Mouse (Mus musculus): ENCODE data around the gene Tmem102.

Gene Tmem102

GRCm38 (mm10) chr11:69823456-69823855 is 18.0 kb upstream of the Tmem102 start:
- in situ Hi-C loops (cut with MboI, MseI), result no loop called here

- in situ Hi-C loops (cut with MboI, MseI), result no loop called here
These were observed 16.7 kb upstream of the Tmem102 start, which contains the start of gene Spem1 for GRCm38 (mm10) chr11:69822080-69822479. Spem1 (minus strand) TSS chr11:69822180.

- in situ Hi-C loops (cut with MboI, MseI), result no loop called here
These were observed 13.4 kb upstream of the Tmem102 start for GRCm38 (mm10) chr11:69818871-69819270.

- in situ Hi-C loops (cut with MboI, MseI), result no loop called here
These were observed 12.9 kb upstream of the Tmem102 start, which contains the start of gene Spem2 for GRCm38 (mm10) chr11:69818365-69818764. Spem2 (minus strand) TSS chr11:69818465.

- in situ Hi-C loops (cut with MboI, MseI), result no loop called here
These were observed 11.1 kb upstream of the Tmem102 start for GRCm38 (mm10) chr11:69816520-69816919.

- in situ Hi-C loops (cut with MboI, MseI), result no loop called here
These were observed 9.7 kb upstream of the Tmem102 start, which contains the start of gene Gm39566 for GRCm38 (mm10) chr11:69815155-69815554. Gm39566 (minus strand) TSS chr11:69815298.

GRCm38 (mm10) chr11:69810280-69810679 is 4.9 kb upstream of the Tmem102 start:
- in situ Hi-C loops (cut with MboI, MseI), result no loop called here

GRCm38 (mm10) chr11:69807641-69808040 is 2.2 kb upstream of the Tmem102 start:
- in situ Hi-C loops (cut with MboI, MseI), result loop anchor here in 1 of 2 experiments (5.0 kb wide), 1 partner anchor 70 kb away; the partner anchor contains the start of gene Tmem95

GRCm38 (mm10) chr11:69806378-69806777 is 954 bp upstream of the Tmem102 start:
- in situ Hi-C loops (cut with MboI, MseI), result loop anchor here in 1 of 2 experiments (5.0 kb wide), 1 partner anchor 71 kb away; the partner anchor contains the start of gene Tmem95

GRCm38 (mm10) chr11:69804652-69804940 is 828 bp downstream of the Tmem102 start:
- in situ Hi-C loops (cut with MboI, MseI), result loop anchor here in 1 of 2 experiments (5.0 kb wide), 1 partner anchor 73 kb away; the partner anchor contains the start of gene Tmem95

GRCm38 (mm10) chr11:69803786-69804651 is 1.4 kb downstream of the Tmem102 start:
- in situ Hi-C loops (cut with MboI, MseI), result loop anchor here in 1 of 2 experiments (5.0 kb wide), 1 partner anchor 73 kb away; the partner anchor contains the start of gene Tmem95

GRCm38 (mm10) chr11:69803328-69803727 is 2.1 kb downstream of the Tmem102 start:
- in situ Hi-C loops (cut with MboI, MseI), result loop anchor here in 1 of 2 experiments (5.0 kb wide), 1 partner anchor 74 kb away; the partner anchor contains the start of gene Tmem95

- in situ Hi-C loops (cut with MboI, MseI), result loop anchor here in 1 of 2 experiments (5.0 kb wide), 1 partner anchor 75 kb away; the partner anchor contains the start of gene Tmem95
These were observed 2.7 kb downstream of the Tmem102 start for GRCm38 (mm10) chr11:69802648-69803105.

- in situ Hi-C loops (cut with MboI, MseI), result loop anchor here in 1 of 2 experiments (5.0 kb wide), 1 partner anchor 76 kb away; the partner anchor contains the start of gene Tmem95
These were observed 3.9 kb downstream of the Tmem102 start, which contains the start of gene Fgf11 for GRCm38 (mm10) chr11:69801379-69801977. Fgf11 (minus strand) TSS chr11:69801857.

- in situ Hi-C loops (cut with MboI, MseI), result loop anchor here in 1 of 2 experiments (5.0 kb wide), 1 partner anchor 77 kb away; the partner anchor contains the start of gene Tmem95
These were observed 4.8 kb downstream of the Tmem102 start for GRCm38 (mm10) chr11:69800392-69801197.

GRCm38 (mm10) chr11:69800138-69800391 is 5.4 kb downstream of the Tmem102 start:
- in situ Hi-C loops (cut with MboI, MseI), result loop anchor here in 1 of 2 experiments (5.0 kb wide), 1 partner anchor 77 kb away; the partner anchor contains the start of gene Tmem95

- in situ Hi-C loops (cut with MboI, MseI), result loop anchor here in 1 of 2 experiments (5.0 kb wide), 1 partner anchor 78 kb away; the partner anchor contains the start of gene Tmem95
These were observed 5.9 kb downstream of the Tmem102 start for GRCm38 (mm10) chr11:69799394-69800137.

- in situ Hi-C loops (cut with MboI, MseI), result no loop called here
These were observed 7.5 kb downstream of the Tmem102 start for GRCm38 (mm10) chr11:69797924-69798323.

- in situ Hi-C loops (cut with MboI, MseI), result no loop called here
These were observed 9.4 kb downstream of the Tmem102 start for GRCm38 (mm10) chr11:69795983-69796435.
